Mouse (Mus musculus): Measurements from ENCODE around the gene Il21. TPM values are rescaled to one million over a fixed set of nuclear protein-coding genes. Genes with fewer than 3 reads are reported as not detected.

The Il21 gene
- polyA plus RNA-seq, 1 experiment from 2014 or later: not detected

DNA sequence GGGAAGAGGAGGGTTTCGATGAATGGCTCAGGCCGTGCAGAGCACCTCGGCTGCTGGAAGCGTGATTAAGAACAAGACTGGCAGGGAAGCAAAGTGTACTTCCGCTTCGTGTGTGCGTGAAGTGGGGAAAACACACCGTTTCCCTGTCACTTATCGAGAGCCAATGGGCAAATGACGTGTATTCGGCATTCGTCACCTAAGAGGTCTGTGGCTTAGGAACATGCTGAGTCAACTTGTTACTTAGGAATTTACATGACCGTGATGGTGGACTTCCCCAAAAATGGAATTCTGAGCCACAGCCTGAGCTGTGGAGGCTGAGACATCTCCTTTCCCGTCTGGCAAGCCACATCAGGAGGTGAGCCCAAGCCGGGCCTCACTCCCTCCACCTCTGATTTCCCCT, 25.3 kb upstream of the Il21 start:
- no peak overlapping the region for H3K9ac ChIP-seq (ENCODE audit: low read length)
- H3K4me2 ChIP-seq (ENCODE audit: low read length): no peak overlapping the region
- no peak for ATAC-seq (replicated peaks; ENCODE audit: low FRiP score, low TSS enrichment, low read depth)
- H3K4me1 ChIP-seq (replicated peaks; ENCODE audit: control insufficient read depth, insufficient read depth, low read length): no peaks in the 10 kb centered on the region
- no peak for DNase-seq (ENCODE audit: low spot score)
- no peak overlapping the region for H3K4me3 ChIP-seq (ENCODE audit: low read depth, low read length)
- H3K27ac ChIP-seq (ENCODE audit: low read depth): no peak overlapping the region
- 87% methylated on average over 15 of the region's 15 CpGs for WGBS
- H3K36me3 ChIP-seq (ENCODE audit: control insufficient read depth, insufficient read depth, low read length): no peaks in the 10 kb centered on the region
- no peaks in the 10 kb centered on the region for H3K27me3 ChIP-seq (replicated peaks; ENCODE audit: control insufficient read depth, insufficient read depth, low read length)
- H3K9me3 ChIP-seq (ENCODE audit: control insufficient read depth, low read length): no peaks in the 10 kb centered on the region

DNA sequence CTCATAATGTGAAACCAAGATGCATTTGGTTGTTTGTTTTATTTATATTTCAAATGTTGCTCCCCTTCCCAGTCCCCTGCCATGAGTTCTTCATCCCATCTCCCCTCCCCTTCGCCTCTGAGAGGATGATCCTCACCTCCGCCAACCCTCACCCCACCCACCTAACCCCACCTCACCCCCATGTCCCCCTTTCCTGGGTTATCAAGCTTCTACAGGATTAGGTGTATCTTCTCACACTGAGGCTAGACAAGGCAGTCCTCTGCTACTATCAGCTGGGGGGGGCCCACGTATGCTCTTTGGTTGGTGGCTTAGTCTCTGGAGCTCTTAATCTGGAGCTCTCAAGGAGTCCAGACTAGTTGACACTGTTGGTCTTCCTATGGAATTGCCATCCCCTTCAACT, 18.5 kb upstream of the Il21 start:
- no peak for ATAC-seq (replicated peaks; ENCODE audit: low FRiP score, low TSS enrichment, low read depth)
- no peak overlapping the region for H3K27ac ChIP-seq (ENCODE audit: low read depth)
- no peaks in the 10 kb centered on the region for H3K36me3 ChIP-seq (ENCODE audit: control insufficient read depth, insufficient read depth, low read length)
- H3K4me2 ChIP-seq (ENCODE audit: low read length): no peak overlapping the region
- no peaks in the 10 kb centered on the region for H3K27me3 ChIP-seq (replicated peaks; ENCODE audit: control insufficient read depth, insufficient read depth, low read length)
- 80% methylated on average over 3 of the region's 3 CpGs for WGBS
- no peak overlapping the region for H3K4me3 ChIP-seq (ENCODE audit: low read depth, low read length)
- H3K9me3 ChIP-seq (ENCODE audit: control insufficient read depth, low read length): no peaks in the 10 kb centered on the region
- H3K9ac ChIP-seq (ENCODE audit: low read length): no peak overlapping the region
- no peaks in the 10 kb centered on the region for H3K4me1 ChIP-seq (replicated peaks; ENCODE audit: control insufficient read depth, insufficient read depth, low read length)
- DNase-seq (ENCODE audit: low spot score): no peak

DNA sequence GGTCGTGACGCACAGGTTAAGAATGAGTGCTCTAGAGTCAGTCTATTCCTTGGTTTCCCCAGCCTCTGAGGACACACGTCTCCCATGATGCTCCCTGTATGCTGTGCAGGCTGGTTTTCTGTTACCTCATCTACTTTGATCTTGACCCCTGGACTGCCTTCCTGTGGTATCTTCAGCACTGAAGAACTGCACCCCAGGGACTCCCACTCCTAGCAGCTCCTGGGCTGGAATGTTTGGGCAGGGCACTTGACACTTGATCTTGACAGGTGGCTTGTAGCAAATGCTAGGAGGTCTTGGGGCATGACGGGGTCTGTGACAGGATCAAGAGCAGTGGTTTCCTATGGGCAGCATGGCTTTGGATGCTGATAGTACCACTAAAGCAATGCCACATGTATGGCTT, 2.6 kb upstream of the Il21 start:
- no peak overlapping the region for H3K4me2 ChIP-seq (ENCODE audit: low read length)
- H3K4me3 ChIP-seq (ENCODE audit: low read depth, low read length): no peak overlapping the region
- WGBS: 71% methylated on average over 4 of the region's 4 CpGs
- no peaks in the 10 kb centered on the region for H3K36me3 ChIP-seq (ENCODE audit: control insufficient read depth, insufficient read depth, low read length)
- H3K27me3 ChIP-seq (replicated peaks; ENCODE audit: control insufficient read depth, insufficient read depth, low read length): no peaks in the 10 kb centered on the region
- H3K4me1 ChIP-seq (replicated peaks; ENCODE audit: control insufficient read depth, insufficient read depth, low read length): no peaks in the 10 kb centered on the region
- H3K27ac ChIP-seq (ENCODE audit: low read depth): no peak overlapping the region
- no peak overlapping the region for H3K9ac ChIP-seq (ENCODE audit: low read length)
- H3K9me3 ChIP-seq (ENCODE audit: control insufficient read depth, low read length): no peaks in the 10 kb centered on the region
- DNase-seq (ENCODE audit: low spot score) (no peak), ATAC-seq (replicated peaks; ENCODE audit: low FRiP score, low TSS enrichment, low read depth) (no peak)

DNA sequence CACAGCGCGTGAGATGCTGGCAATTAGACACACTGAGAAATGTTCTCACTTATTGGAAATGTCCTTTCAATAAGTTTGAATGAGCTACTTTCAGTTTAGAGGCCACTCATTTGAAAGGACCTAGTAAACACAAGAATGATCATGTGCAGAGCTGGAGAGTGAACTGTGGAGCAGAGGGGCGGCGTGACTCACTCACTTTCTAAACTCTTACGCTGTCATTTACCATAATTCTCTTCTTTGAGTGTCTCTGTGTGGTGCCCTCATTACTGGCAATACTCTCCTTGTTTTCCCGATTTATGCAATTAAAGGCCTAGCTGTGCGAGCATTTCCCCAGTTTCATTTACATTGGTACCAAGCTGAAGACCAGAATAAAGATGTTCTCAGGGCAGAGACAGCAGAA, 1.3 kb downstream of the Il21 start:
- Histone ChIP-seq H3K4me1 (replicated peaks; ENCODE audit: control insufficient read depth, insufficient read depth, low read length) (no peaks in the 10 kb centered on the region), H3K9ac (ENCODE audit: low read length) (no peak overlapping the region), H3K4me3 (ENCODE audit: low read depth, low read length) (no peak overlapping the region), H3K4me2 (ENCODE audit: low read length) (no peak overlapping the region), H3K36me3 (ENCODE audit: control insufficient read depth, insufficient read depth, low read length) (no peaks in the 10 kb centered on the region), H3K9me3 (ENCODE audit: control insufficient read depth, low read length) (no peaks in the 10 kb centered on the region), H3K27ac (ENCODE audit: low read depth) (no peak overlapping the region), H3K27me3 (replicated peaks; ENCODE audit: control insufficient read depth, insufficient read depth, low read length) (no peaks in the 10 kb centered on the region)
- DNase-seq (ENCODE audit: low spot score): no peak
- 92% methylated on average over 7 of the region's 7 CpGs for WGBS
- ATAC-seq (replicated peaks; ENCODE audit: low FRiP score, low TSS enrichment, low read depth): no peak

DNA sequence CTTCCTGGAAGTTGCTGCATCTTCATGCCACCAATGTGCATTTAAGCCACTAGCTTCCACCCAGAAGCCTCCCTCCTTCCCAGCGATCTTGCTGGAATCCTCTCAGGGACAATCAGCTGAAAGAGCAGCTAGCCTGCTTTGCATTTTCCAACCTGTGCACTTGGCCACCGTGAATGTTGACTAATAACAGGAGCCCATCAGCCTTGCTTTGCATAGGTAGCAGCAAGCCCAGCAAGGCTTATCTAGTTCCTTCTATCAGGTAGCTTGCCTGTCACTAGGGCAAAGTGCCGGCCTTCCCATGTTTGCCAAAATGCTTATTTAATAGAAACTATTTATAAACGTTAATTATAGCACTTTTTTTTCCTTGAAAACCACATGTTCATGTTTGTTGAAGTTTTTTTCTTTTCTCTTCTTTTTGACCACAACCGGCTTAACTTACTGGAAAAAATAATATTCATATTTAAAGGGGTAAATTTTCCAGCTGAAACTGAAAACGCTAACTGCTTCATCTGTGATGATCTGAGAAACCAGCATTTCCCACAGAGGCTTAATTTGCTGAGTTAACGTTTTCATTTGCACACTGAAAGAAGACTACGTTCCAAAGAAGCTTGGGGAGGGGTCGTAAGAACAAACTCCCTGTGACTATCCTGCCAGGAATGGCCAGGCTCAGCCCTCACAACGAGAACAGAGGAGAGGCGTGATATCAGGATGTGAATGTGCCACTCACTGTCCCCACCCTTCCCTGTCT, 3.2 kb downstream of the Il21 start:
- no peak for DNase-seq (ENCODE audit: low spot score)
- no peak overlapping the region for H3K27ac ChIP-seq (ENCODE audit: low read depth)
- no peak overlapping the region for H3K4me3 ChIP-seq (ENCODE audit: low read depth, low read length)
- H3K27me3 ChIP-seq (replicated peaks; ENCODE audit: control insufficient read depth, insufficient read depth, low read length): no peaks in the 10 kb centered on the region
- ATAC-seq (replicated peaks; ENCODE audit: low FRiP score, low TSS enrichment, low read depth): no peak
- no peaks in the 10 kb centered on the region for H3K9me3 ChIP-seq (ENCODE audit: control insufficient read depth, low read length)
- no peaks in the 10 kb centered on the region for H3K36me3 ChIP-seq (ENCODE audit: control insufficient read depth, insufficient read depth, low read length)
- WGBS: 71% methylated on average over 11 of the region's 11 CpGs
- no peak overlapping the region for H3K4me2 ChIP-seq (ENCODE audit: low read length)
- no peaks in the 10 kb centered on the region for H3K4me1 ChIP-seq (replicated peaks; ENCODE audit: control insufficient read depth, insufficient read depth, low read length)
- no peak overlapping the region for H3K9ac ChIP-seq (ENCODE audit: low read length)

DNA sequence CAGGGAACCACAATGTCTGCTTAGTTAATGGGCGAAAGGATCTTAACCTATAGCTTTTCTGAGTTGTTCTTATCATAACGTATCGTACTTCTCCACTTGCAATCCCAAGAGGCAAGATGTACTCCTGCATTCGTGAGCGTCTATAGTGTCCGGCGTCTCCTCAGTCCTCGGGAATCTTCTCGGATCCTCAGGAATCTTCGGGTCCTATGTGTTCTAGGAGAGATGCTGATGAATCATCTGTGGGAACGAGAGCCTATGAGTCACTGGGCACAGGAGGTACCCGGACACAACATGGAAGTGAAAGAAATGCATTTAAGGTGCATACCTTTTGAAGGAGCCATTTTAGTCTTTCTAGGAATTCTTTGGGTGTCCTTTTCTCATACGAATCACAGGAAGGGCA, 7.3 kb downstream of the Il21 start:
- Histone ChIP-seq H3K27ac (ENCODE audit: low read depth) (no peak overlapping the region), H3K27me3 (replicated peaks; ENCODE audit: control insufficient read depth, insufficient read depth, low read length) (no peaks in the 10 kb centered on the region), H3K4me1 (replicated peaks; ENCODE audit: control insufficient read depth, insufficient read depth, low read length) (no peaks in the 10 kb centered on the region), H3K4me3 (ENCODE audit: low read depth, low read length) (no peak overlapping the region), H3K9ac (ENCODE audit: low read length) (no peak overlapping the region), H3K9me3 (ENCODE audit: control insufficient read depth, low read length) (no peaks in the 10 kb centered on the region), H3K4me2 (ENCODE audit: low read length) (no peak overlapping the region), H3K36me3 (ENCODE audit: control insufficient read depth, insufficient read depth, low read length) (no peaks in the 10 kb centered on the region)
- DNase-seq (ENCODE audit: low spot score) (no peak), ATAC-seq (replicated peaks; ENCODE audit: low FRiP score, low TSS enrichment, low read depth) (no peak)
- 92% methylated on average over 13 of the region's 13 CpGs for WGBS

DNA sequence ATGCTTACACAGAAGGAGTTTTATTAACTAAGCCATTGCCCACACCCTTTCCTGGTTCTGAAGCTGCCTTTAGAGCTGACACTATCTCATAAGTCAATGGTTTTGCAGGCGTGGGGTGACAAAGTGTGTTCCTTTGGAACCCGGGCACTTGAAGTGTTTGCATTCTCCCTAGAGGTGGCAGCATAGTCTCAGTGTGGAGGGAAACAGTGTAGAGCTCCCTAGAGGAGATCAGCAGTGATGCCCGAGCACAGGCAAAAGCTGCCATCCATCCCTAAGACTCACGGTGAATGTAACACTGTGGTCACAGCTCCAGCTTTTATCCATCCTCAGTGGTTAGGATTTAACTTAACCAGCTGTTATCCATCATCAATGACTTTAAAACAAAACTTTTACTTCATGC, 13.4 kb downstream of the Il21 start:
- DNase-seq (ENCODE audit: low spot score): peak; percentile 50
- no peak overlapping the region for H3K27ac ChIP-seq (ENCODE audit: low read depth)
- no peaks in the 10 kb centered on the region for H3K9me3 ChIP-seq (ENCODE audit: control insufficient read depth, low read length)
- H3K27me3 ChIP-seq (replicated peaks; ENCODE audit: control insufficient read depth, insufficient read depth, low read length): no peaks in the 10 kb centered on the region
- 31% methylated on average over 4 of the region's 4 CpGs for WGBS
- no peaks in the 10 kb centered on the region for H3K4me1 ChIP-seq (replicated peaks; ENCODE audit: control insufficient read depth, insufficient read depth, low read length)
- H3K9ac ChIP-seq (ENCODE audit: low read length): no peak overlapping the region
- no peak overlapping the region for H3K4me3 ChIP-seq (ENCODE audit: low read depth, low read length)
- H3K36me3 ChIP-seq (ENCODE audit: control insufficient read depth, insufficient read depth, low read length): no peaks in the 10 kb centered on the region
- no peak for ATAC-seq (replicated peaks; ENCODE audit: low FRiP score, low TSS enrichment, low read depth)
- H3K4me2 ChIP-seq (ENCODE audit: low read length): no peak overlapping the region

DNA sequence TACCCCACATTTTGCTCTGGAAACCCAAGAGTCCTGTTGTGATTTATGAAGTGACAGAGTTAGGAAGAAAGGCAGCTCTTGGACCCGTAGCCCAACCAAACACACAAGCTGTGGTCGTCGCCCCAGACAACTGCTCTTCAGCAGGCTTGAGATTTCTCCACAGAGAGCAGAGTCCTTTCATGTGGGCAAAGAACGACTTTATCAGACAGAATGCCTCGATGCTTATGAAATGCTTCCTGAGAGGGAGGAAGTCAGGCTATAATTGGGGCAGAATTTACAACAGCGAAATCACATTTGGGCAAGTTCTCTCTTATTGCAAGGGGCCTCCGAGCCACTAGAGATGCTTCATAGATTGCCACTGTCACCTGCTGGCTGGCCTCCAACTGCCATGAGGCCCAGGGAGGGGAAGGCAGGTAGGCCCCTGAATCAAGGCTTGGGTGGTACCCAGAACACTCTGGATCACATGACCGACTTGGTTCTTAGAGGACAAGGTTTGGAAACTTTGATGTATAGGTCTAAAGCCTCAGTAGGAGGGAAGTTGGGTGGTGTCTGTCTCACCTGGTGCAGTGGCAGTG, 27.1 kb downstream of the Il21 start:
- Histone ChIP-seq H3K4me3 (ENCODE audit: low read depth, low read length) (no peak overlapping the region), H3K4me1 (replicated peaks; ENCODE audit: control insufficient read depth, insufficient read depth, low read length) (peaks cover 4% of the 10 kb centered on the region; the same call in 1 of the 2 replicates), H3K4me2 (ENCODE audit: low read length) (no peak overlapping the region), H3K9ac (ENCODE audit: low read length) (no peak overlapping the region), H3K27me3 (replicated peaks; ENCODE audit: control insufficient read depth, insufficient read depth, low read length) (no peaks in the 10 kb centered on the region), H3K9me3 (ENCODE audit: control insufficient read depth, low read length) (no peaks in the 10 kb centered on the region), H3K27ac (ENCODE audit: low read depth) (no peak overlapping the region), H3K36me3 (ENCODE audit: control insufficient read depth, insufficient read depth, low read length) (no peaks in the 10 kb centered on the region)
- no peak for ATAC-seq (replicated peaks; ENCODE audit: low FRiP score, low TSS enrichment, low read depth)
- 82% methylated on average over 8 of the region's 8 CpGs for WGBS
- DNase-seq (ENCODE audit: low spot score): no peak

DNA sequence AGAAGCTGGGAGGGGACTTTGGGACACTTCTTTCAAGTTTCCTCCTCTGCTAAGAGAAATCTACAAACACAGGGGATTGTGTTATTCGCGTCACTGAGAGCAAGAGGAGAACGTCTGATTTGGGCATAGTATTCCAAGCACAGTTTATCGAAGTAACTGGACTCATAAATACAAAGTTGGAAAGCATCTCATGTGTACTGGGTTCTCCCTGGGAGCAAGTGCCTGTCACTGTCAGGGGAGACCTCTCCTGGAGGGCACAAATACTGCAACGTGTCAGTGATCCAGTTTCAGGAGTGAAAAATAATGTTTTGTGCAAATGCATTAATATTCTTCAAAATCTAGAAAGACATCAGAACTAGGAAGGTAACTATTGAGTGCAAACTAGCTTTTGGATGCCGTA, 27.9 kb downstream of the Il21 start:
- ATAC-seq (replicated peaks; ENCODE audit: low FRiP score, low TSS enrichment, low read depth): no peak
- Histone ChIP-seq H3K9ac (ENCODE audit: low read length) (peak overlapping the region; percentile 59), H3K9me3 (ENCODE audit: control insufficient read depth, low read length) (no peaks in the 10 kb centered on the region), H3K4me2 (ENCODE audit: low read length) (peak overlapping the region; percentile 98), H3K27me3 (replicated peaks; ENCODE audit: control insufficient read depth, insufficient read depth, low read length) (no peaks in the 10 kb centered on the region), H3K4me3 (ENCODE audit: low read depth, low read length) (peak overlapping the region; percentile 61), H3K4me1 (replicated peaks; ENCODE audit: control insufficient read depth, insufficient read depth, low read length) (peaks cover 4% of the 10 kb centered on the region; the same call in 1 of the 2 replicates), H3K27ac (ENCODE audit: low read depth) (no peak overlapping the region), H3K36me3 (ENCODE audit: control insufficient read depth, insufficient read depth, low read length) (no peaks in the 10 kb centered on the region)
- WGBS: 27% methylated on average over 6 of the region's 6 CpGs
- DNase-seq (ENCODE audit: low spot score): no peak
